Mouse (Mus musculus) liver, embryonic 14.5 days (tissue): Measurements from ENCODE around the gene Ccdc169. TPM values are rescaled to one million over a fixed set of nuclear protein-coding genes. Genes with fewer than 3 reads are reported as not detected.

Source experiments
- ATAC-seq: fragments of 200-750 bp; cut with Nextera tagmentation; 2 replicates; pipeline ENCODE4 v1.8.0; 2017; ENCODE audit warnings: moderate number of reproducible peaks, mild to moderate bottlenecking, moderate library complexity; ENCODE audit not compliant: insufficient read depth
- DNase-seq, 3 experiments: peaks; one replicate each; pipeline ENCODE4 v3.0.0-alpha.2; 2012 to 2013; ENCODE audit warnings: low read depth in 3 of 3, low spot score in 3 of 3
- H3K27ac ChIP-seq: fragments of 300-500 bp; sonication (generic); 2 replicates; pipeline ENCODE4 v1.5.1; 2014; ENCODE audit warnings: moderate library complexity, mild to moderate bottlenecking, control low read depth, inconsistent platforms
- H3K27me3 ChIP-seq: fragments of 300-500 bp; sonication (generic); 2 replicates; pipeline ENCODE4 v1.6.1; 2014; ENCODE audit warnings: mild to moderate bottlenecking, low read length, moderate library complexity; ENCODE audit not compliant: control insufficient read depth, insufficient read depth
- H3K36me3 ChIP-seq: fragments of 300-500 bp; sonication (generic); replicated peaks from 2 replicates; pipeline ENCODE4 v1.6.1; 2014; ENCODE audit warnings: low read depth; ENCODE audit not compliant: control insufficient read depth, insufficient read depth
- H3K4me1 ChIP-seq, 2 experiments: fragments of 200-500 bp in 1 of 2; fragments of 300-500 bp in 1 of 2; sonication (generic) in 1 of 2; replicated peaks; 2 replicates each; pipeline ENCODE4 v1.6.1; 2012 to 2014; ENCODE audit warnings: antibody characterized with exemption in 1 of 2, inconsistent platforms in 1 of 2, low read length in 1 of 2; ENCODE audit not compliant: control insufficient read depth in 2 of 2, insufficient read depth in 2 of 2
- H3K4me2 ChIP-seq: fragments of 300-500 bp; sonication (generic); 2 replicates; pipeline ENCODE4 v1.6.1; 2014; ENCODE audit warnings: low read depth, mild to moderate bottlenecking, control low read depth, moderate library complexity
- H3K4me3 ChIP-seq, 2 experiments: fragments of 200-500 bp in 1 of 2; fragments of 300-500 bp in 1 of 2; sonication (generic) in 1 of 2; 2 replicates each; pipeline ENCODE4 v1.5.1; 2012 to 2014; ENCODE audit warnings: low read depth in 2 of 2, low read length in 2 of 2, mild to moderate bottlenecking in 2 of 2, control low read depth in 1 of 2, inconsistent platforms in 1 of 2, moderate library complexity in 1 of 2; ENCODE audit not compliant: insufficient read depth in 1 of 2
- H3K9ac ChIP-seq: fragments of 300-500 bp; sonication (generic); replicated peaks from 2 replicates; pipeline ENCODE4 v1.6.1; 2014; ENCODE audit warnings: mild to moderate bottlenecking, control low read depth, moderate library complexity
- H3K9me3 ChIP-seq: fragments of 300-500 bp; sonication (generic); 2 replicates; pipeline ENCODE4 v1.6.1; 2016; ENCODE audit warnings: low read length, mixed read lengths; ENCODE audit not compliant: control insufficient read depth
- CTCF ChIP-seq: IDR thresholded peaks from 2 replicates; pipeline ENCODE4 v1.5.1; 2016; ENCODE audit warnings: antibody characterized with exemption, low read depth, control low read depth
- EP300 ChIP-seq: IDR thresholded peaks from 2 replicates; pipeline ENCODE4 v1.6.1; 2016; ENCODE audit warnings: antibody characterized with exemption, low read depth
- WGBS: fragments of 180-500 bp; shearing (Covaris S2); extraction: QIAGEN DNeasy Blood & Tissue Kit; methylation state at CpG from one replicate; pipeline ENCODE4 v1.1.7; 2014; ENCODE audit not compliant: insufficient replicate concordance; 5-methylcytosine and 5-hydroxymethylcytosine counted together
- polyA plus RNA-seq, 2 experiments: library from polyadenylated mRNA; depleted of rRNA in 1 of 2; stranded (reverse) in 1 of 2; unstranded in 1 of 2; fragments of >200 nt; fragmentation: Nextera tagmentation in 1 of 2; extraction: Ambion mirVana in 1 of 2; gene quantifications; 2 replicates each; pipeline versions ENCODE4 v1.2.1 to v1.2.3; 2012 to 2014

Gene Ccdc169
- polyA plus RNA-seq, 2 experiments = not detected

DNA sequence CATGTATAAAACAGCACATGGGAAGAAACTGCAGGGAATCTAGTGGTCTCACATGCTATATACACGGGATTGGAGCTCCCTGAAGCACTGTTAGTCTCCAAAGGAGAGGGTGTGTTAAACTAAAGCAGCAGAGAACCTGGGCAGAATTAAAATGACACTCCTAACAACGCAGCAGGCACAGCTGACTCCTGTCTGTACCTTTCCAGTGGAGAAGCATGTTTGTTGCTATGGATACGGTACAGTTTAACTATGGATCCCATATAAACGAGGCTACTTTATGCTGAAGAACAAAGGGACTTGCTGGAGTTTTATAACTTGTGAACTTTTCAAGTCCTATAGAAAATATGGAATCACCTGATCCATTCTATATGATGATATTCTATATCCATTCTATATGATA lies 26.4 kb downstream of the Ccdc169 start:
- 47% methylated on average over 4 of the region's 4 CpGs for WGBS
- no peaks in the 10 kb centered on the region for H3K9me3 ChIP-seq
- DNase-seq (no peak), ATAC-seq (no peak)
- no peak overlapping the region for H3K27ac ChIP-seq
- TF ChIP-seq EP300 (no peak), CTCF (no peak)
- H3K4me3 ChIP-seq = no peak overlapping the region
- no peak overlapping the region for H3K4me2 ChIP-seq
- no peaks in the 10 kb centered on the region for H3K4me1 ChIP-seq
- no peaks in the 10 kb centered on the region for H3K36me3 ChIP-seq
- no peaks in the 10 kb centered on the region for H3K27me3 ChIP-seq
- H3K9ac ChIP-seq = no peak overlapping the region

GRCm38 (mm10) chr3:55172478-55172877 lies 35.3 kb downstream of the Ccdc169 start:
- H3K9ac ChIP-seq = no peak overlapping the region
- TF ChIP-seq CTCF = no peak
- no peak for TF ChIP-seq EP300
- no peaks in the 10 kb centered on the region for H3K36me3 ChIP-seq
- ATAC-seq (no peak), DNase-seq (no peak)
- H3K4me1 ChIP-seq = no peaks in the 10 kb centered on the region
- WGBS = 54% methylated on average over 3 of the region's 3 CpGs
- no peak overlapping the region for H3K4me2 ChIP-seq
- H3K4me3 ChIP-seq = no peak overlapping the region
- no peaks in the 10 kb centered on the region for H3K9me3 ChIP-seq
- no peak overlapping the region for H3K27ac ChIP-seq
- H3K27me3 ChIP-seq = no peaks in the 10 kb centered on the region

GRCm38 (mm10) chr3:55177271-55177670 lies 40.1 kb downstream of the Ccdc169 start:
- no peak overlapping the region for H3K27ac ChIP-seq
- no peak for TF ChIP-seq CTCF
- no peak for TF ChIP-seq EP300
- WGBS = 51% methylated on average over 6 of the region's 6 CpGs

GRCm38 (mm10) chr3:55181766-55182165 lies 44.6 kb downstream of the Ccdc169 start, which contains the start of gene Sohlh2:
TSS of gene Sohlh2 (plus strand) at chr3:55182028.
- ATAC-seq (no peak), DNase-seq (no peak)
- no peaks in the 10 kb centered on the region for H3K4me1 ChIP-seq
- H3K27me3 ChIP-seq = no peaks in the 10 kb centered on the region
- H3K27ac ChIP-seq = no peak within 1 kb of the TSS
- WGBS = 77% methylated on average over 21 of the region's 22 CpGs
- no peak within 1 kb of the TSS for H3K4me3 ChIP-seq
- no peaks in the 10 kb centered on the region for H3K36me3 ChIP-seq
- no peak within 1 kb of the TSS for H3K4me2 ChIP-seq
- no peak for TF ChIP-seq EP300
- TF ChIP-seq CTCF = no peak
- no peak within 1 kb of the TSS for H3K9ac ChIP-seq
- H3K9me3 ChIP-seq = no peaks in the 10 kb centered on the region

More at GRCm38 (mm10) chr3:55177271-55177670, 40.1 kb downstream of the Ccdc169 start:
- Histone ChIP-seq H3K9ac (no peak overlapping the region), H3K4me2 (no peak overlapping the region), H3K9me3 (no peaks in the 10 kb centered on the region), H3K27me3 (no peaks in the 10 kb centered on the region), H3K4me3 (no peak overlapping the region), H3K36me3 (no peaks in the 10 kb centered on the region), H3K4me1 (no peaks in the 10 kb centered on the region)
- ATAC-seq = no peak
- no peak for DNase-seq

DNA sequence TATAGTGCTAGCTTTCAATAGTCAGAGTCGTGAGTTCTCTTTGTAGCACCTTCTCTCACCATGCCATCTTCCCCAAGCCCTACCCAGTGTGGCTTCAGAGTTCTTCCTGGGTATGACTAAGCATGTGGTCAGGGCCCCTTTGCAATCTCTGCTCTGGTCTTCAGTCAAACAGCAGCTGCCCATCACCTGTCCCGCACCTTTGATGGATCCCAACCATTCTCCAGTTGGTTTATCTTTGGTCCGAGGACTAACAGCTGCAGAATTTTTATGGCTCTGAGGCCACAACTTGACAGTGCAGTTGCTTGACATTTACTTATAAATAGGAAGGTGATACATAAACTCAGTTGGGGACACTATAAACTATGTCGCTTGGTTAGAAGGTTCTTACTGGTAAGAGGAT lies 54.5 kb downstream of the Ccdc169 start:
- Histone ChIP-seq H3K4me3 (no peak overlapping the region), H3K27me3 (no peaks in the 10 kb centered on the region), H3K4me2 (no peak overlapping the region), H3K9ac (no peak overlapping the region), H3K4me1 (no peaks in the 10 kb centered on the region), H3K36me3 (no peaks in the 10 kb centered on the region), H3K27ac (no peak overlapping the region), H3K9me3 (no peaks in the 10 kb centered on the region)
- no peak for ATAC-seq
- 62% methylated on average over 4 of the region's 4 CpGs for WGBS
- no peak for TF ChIP-seq EP300
- TF ChIP-seq CTCF = no peak
- no peak for DNase-seq
